Mouse (Mus musculus) heart, adult 2 months (tissue): ENCODE results near the gene 4930519G04Rik. TPM values are rescaled to one million over a fixed set of nuclear protein-coding genes. Genes with fewer than 3 reads are reported as not detected.

Experiments
- DNase-seq, 2 experiments: peaks; one replicate each; pipeline ENCODE4 v3.0.0; 2021
- H3K27ac ChIP-seq: fragments of 200-600 bp; 2 replicates; pipeline ENCODE4 v1.8.1; 2022
- H3K27me3 ChIP-seq: fragments of 200-500 bp; 2 replicates; pipeline ENCODE4 v1.6.1; 2012; ENCODE audit warnings: mild to moderate bottlenecking, low read length, inconsistent platforms, mixed read lengths; ENCODE audit not compliant: control insufficient read depth, insufficient read depth
- H3K36me3 ChIP-seq: fragments of 200-500 bp; 2 replicates; pipeline ENCODE4 v1.6.1; 2012; ENCODE audit warnings: low read length, inconsistent platforms; ENCODE audit not compliant: control insufficient read depth, insufficient read depth
- H3K4me1 ChIP-seq: fragments of 200-500 bp; 2 replicates; pipeline ENCODE4 v1.6.1; 2011; ENCODE audit warnings: low read length; ENCODE audit not compliant: control insufficient read depth, insufficient read depth
- H3K4me3 ChIP-seq: fragments of 200-600 bp; 2 replicates; pipeline ENCODE4 v1.8.1; 2022
- H3K79me2 ChIP-seq: fragments of 200-500 bp; replicated peaks from 2 replicates; pipeline ENCODE4 v1.6.1; 2012; ENCODE audit warnings: mild to moderate bottlenecking, inconsistent platforms, low read length, moderate library complexity, mixed read lengths; ENCODE audit not compliant: control insufficient read depth, insufficient read depth
- H3K9ac ChIP-seq: fragments of 200-500 bp; 2 replicates; pipeline ENCODE4 v1.6.1; 2012; ENCODE audit warnings: low read depth, mild to moderate bottlenecking, control low read depth, inconsistent platforms, low read length, mixed read lengths
- CTCF ChIP-seq: fragments of 200-600 bp; IDR thresholded peaks from 2 replicates; pipeline ENCODE4 v1.8.1; 2022; ENCODE audit warnings: antibody characterized with exemption, mild to moderate bottlenecking, moderate library complexity
- EP300 ChIP-seq: fragments of 200-500 bp; IDR thresholded peaks from 2 replicates; pipeline ENCODE4 v1.6.1; 2011; ENCODE audit warnings: low read depth, low read length, control low read depth; ENCODE audit not compliant: insufficient read depth
- POLR2A ChIP-seq: fragments of 200-500 bp; IDR thresholded peaks from 2 replicates; pipeline ENCODE4 v1.6.1; 2011; ENCODE audit warnings: mild to moderate bottlenecking, low read depth, low read length, control low read depth; ENCODE audit not compliant: insufficient read depth
- WGBS: fragments of 180-500 bp; shearing (Covaris S2); methylation state at CpG from one replicate; pipeline ENCODE4 v1.1.7; 2018; 5-methylcytosine and 5-hydroxymethylcytosine counted together
- intact Hi-C: fragments of 180-260 bp; cut with DNase I; formaldehyde crosslinking; loops from one replicate; pipeline ENCODE4 v1.15.1; 2025
- polyA plus RNA-seq: library from polyadenylated mRNA; depleted of rRNA; stranded (reverse); fragments of >200 nt; gene quantifications from 2 replicates; pipeline ENCODE4 v1.2.3, GENCODE M21; 2012
- total RNA-seq, 2 experiments: library from RNA; stranded (reverse); gene quantifications; 2 replicates each; pipeline ENCODE4 v1.2.3; 2021

Gene 4930519G04Rik
- total and polyA plus RNA-seq, 3 experiments: not detected

DNA sequence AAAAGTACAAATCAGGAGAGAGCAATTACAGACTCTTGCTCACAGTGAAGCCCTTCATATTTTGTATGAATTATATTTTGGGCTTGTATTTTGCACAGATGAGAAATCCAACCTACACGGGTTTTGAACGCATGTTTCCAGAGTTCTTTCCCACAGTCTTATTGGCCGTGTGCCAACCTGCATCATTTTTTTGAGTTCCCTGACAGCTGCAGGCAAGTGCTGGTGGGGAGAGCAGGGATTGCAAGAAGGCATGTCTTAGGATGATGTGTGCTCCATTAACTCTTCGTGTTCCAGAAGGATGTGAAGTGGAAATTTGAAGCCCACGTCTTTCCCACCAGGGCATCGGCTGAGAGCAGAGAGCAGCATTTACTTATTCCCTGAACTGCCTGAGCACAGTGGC is 36.9 kb upstream of the 4930519G04Rik start:
- 77% methylated on average over 6 of the region's 6 CpGs for WGBS
- Histone ChIP-seq H3K9ac (no peak overlapping the region), H3K36me3 (no peaks in the 10 kb centered on the region), H3K4me1 (no peaks in the 10 kb centered on the region), H3K4me3 (no peak overlapping the region), H3K79me2 (no peaks in the 10 kb centered on the region), H3K27ac (no peak overlapping the region), H3K27me3 (no peaks in the 10 kb centered on the region)
- TF ChIP-seq POLR2A (no peak), EP300 (no peak), CTCF (no peak)
- no peak for DNase-seq
- intact Hi-C loops: no loop called here

DNA sequence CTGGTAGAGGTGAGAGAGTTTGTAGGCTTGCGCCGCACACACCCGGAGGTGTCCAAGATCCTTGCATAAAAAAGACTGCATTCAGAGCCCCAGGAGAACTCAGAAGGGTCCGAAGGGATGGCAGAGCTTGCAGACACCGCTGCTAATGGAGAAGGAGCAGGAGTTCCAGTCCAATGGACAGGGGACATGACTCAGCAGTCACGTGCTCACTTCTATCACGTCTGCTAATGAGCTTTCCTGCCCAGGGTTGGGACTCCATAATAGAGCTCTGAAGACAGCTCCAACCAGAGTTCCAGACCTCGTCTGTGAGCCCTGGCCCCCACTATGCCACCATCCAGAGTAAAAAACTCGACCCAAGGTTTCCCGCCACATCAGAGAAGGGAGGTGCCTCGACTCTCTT is 35.3 kb upstream of the 4930519G04Rik start:
- Histone ChIP-seq H3K27me3 (no peaks in the 10 kb centered on the region), H3K36me3 (no peaks in the 10 kb centered on the region), H3K9ac (no peak overlapping the region), H3K4me3 (no peak overlapping the region), H3K4me1 (no peaks in the 10 kb centered on the region), H3K27ac (no peak overlapping the region), H3K79me2 (no peaks in the 10 kb centered on the region)
- TF ChIP-seq POLR2A (no peak), EP300 (no peak), CTCF (no peak)
- WGBS: 77% methylated on average over 11 of the region's 11 CpGs
- DNase-seq: no peak
- intact Hi-C loops: no loop called here

DNA sequence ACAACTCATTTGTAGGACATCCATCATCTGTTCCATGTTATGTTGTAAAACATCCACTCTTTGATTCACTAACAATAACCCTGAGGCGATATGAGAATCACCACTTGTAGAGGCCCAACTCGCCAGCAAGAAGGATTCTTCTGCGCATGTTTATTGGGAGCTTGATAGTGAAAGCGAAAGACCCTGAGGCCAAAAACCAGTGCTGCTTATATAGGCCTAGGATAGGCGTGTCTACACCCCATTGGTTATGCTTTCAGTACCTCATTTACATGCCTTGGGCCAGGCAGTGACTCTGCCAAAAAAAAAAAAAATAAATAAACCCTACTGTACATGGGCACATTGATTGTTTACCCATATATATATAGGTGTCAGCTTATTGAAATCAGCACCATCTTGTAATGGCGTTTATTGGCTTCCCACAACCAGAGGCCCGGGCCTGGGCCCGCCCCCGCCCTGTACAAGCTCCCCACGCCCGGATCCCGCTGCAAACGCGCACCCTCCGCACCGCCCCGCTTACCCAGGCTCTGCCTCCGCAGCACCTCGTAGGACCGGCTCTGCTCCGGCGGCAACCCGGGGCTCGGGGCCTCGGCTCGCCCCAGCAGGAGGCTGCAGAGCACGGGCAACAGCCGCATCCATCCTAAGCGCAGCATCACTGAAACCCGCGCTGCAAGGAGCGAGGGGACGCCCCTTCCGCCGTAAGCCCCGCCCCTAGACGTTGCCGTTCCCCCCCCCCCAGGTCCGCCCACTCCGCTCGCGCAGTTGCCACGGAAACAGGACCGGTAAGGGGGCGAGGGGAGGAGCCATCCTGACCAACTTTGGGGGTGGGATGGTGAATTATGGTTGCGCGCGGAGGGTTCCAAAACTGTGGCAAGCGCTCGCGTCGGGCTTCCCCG is 30.4 kb upstream of the 4930519G04Rik start, which contains the start of gene 1500011B03Rik:
1500011B03Rik (minus strand) TSS at position 673 of the 893 bp plus-strand sequence.
- Histone ChIP-seq H3K4me1 (no peaks in the 10 kb centered on the region), H3K27me3 (no peaks in the 10 kb centered on the region), H3K79me2 (no peaks in the 10 kb centered on the region), H3K36me3 (no peaks in the 10 kb centered on the region), H3K4me3 (peak within 1 kb of the TSS; percentile 53), H3K9ac (peak within 1 kb of the TSS; percentile 62), H3K27ac (no peak within 1 kb of the TSS)
- WGBS: 9% methylated on average over 53 of the region's 53 CpGs
- TF ChIP-seq EP300: no peak
- TF ChIP-seq CTCF: no peak
- TF ChIP-seq POLR2A: 0 out of 2 replicates have a peak, but pooled peaks have one; percentile 18
- DNase-seq: peak; percentile 66 to 77
- intact Hi-C loops: loop anchor here (5.0 kb wide), 1 partner anchor 74 kb away; the partner anchor contains the start of gene Oasl2

DNA sequence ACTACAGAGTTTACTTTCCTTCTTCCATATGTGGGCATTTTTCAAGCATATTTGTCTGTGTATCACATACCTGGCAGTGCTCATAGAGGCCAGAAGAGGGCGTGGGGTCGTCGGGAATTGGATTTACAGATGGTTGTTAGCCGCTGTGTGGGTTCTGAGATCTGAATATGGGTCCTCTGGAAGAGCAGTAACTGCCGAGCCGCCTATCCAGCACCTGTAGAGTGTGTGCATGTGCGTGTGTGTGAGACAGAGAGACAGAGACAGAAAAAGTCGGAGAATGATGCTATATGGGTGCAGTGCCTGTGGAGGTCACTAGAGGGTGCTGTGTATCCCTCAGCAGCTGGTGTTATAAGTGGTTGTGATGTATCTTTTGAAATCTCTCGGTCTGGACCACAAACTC is 29.3 kb upstream of the 4930519G04Rik start:
- Histone ChIP-seq H3K27me3 (no peaks in the 10 kb centered on the region), H3K27ac (no peak overlapping the region), H3K79me2 (no peaks in the 10 kb centered on the region), H3K4me3 (no peak overlapping the region), H3K36me3 (no peaks in the 10 kb centered on the region), H3K4me1 (no peaks in the 10 kb centered on the region), H3K9ac (no peak overlapping the region)
- peak; percentile 25 to 62 for DNase-seq
- intact Hi-C loops: loop anchor here (5.0 kb wide), 1 partner anchor 73 kb away; the partner anchor contains the start of gene Oasl2
- no peak for TF ChIP-seq POLR2A
- peak; percentile 85 for TF ChIP-seq CTCF
- no peak for TF ChIP-seq EP300
- WGBS: 14% methylated on average over 9 of the region's 9 CpGs

DNA sequence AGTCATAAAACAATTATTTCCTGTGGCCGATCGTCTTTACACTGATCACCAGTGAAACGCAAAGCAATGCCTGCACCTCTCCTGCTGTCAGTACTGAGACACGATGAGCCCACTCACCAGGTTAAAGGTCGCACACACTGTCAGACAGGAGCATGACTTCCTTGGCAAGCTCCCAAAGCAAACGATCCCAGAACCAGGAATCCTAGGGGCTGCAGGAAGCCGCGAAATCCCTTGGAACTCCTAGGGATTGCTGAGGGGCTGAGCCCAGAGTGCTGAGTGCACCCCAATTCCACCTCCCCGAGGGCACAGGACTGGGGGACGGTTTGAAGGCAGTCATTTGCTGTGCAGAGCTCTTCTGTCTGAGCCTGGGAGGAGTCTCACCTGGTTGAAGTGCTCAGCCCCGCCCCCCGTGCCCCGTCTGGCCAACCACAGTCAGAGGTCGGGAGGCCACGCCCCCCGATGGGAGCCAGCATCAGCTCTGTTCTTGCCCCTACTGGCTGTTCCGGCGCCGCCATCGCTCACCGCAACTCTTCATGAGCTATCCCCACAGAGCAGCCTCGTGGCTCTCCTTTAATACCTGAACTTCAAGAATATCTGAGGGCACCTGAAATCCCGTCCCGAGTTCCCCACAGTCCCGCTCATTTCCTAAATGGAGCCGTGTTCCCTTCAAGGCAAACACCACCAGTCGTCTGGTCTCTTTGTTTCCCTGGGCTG is 27.3 kb upstream of the 4930519G04Rik start:
- no peaks in the 10 kb centered on the region for H3K79me2 ChIP-seq
- H3K36me3 ChIP-seq: no peaks in the 10 kb centered on the region
- no peak overlapping the region for H3K9ac ChIP-seq
- intact Hi-C loops: no loop called here
- no peak overlapping the region for H3K27ac ChIP-seq
- 6% methylated on average over 27 of the region's 27 CpGs for WGBS
- TF ChIP-seq EP300 (no peak), CTCF (0 out of 2 replicates have a peak, but pooled peaks have one; percentile 12), POLR2A (no peak)
- no peaks in the 10 kb centered on the region for H3K27me3 ChIP-seq
- peak in 1 of 2 experiments; percentile 65 for DNase-seq
- no peaks in the 10 kb centered on the region for H3K4me1 ChIP-seq
- peak overlapping the region; percentile 19 for H3K4me3 ChIP-seq

DNA sequence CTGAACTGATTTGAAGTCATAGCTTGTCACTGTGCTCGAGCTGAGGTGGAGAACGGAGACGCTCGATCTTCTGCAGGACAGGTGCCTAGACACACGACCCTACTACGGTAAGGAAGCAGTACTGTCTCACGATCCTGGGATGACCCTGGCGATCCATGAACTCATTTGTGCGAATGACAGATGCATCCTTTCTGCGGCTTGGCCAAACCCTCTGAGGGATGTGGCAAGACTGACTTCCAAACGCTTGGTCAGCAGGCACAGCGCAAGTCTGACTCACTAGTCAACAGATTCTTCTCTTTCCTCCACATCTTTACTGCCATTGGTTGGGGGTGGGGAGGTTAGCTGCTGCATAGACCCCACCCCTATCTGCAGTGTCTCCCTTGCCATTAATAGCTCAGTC is 26.0 kb upstream of the 4930519G04Rik start:
- Histone ChIP-seq H3K4me3 (no peak overlapping the region), H3K27me3 (no peaks in the 10 kb centered on the region), H3K9ac (no peak overlapping the region), H3K4me1 (no peaks in the 10 kb centered on the region), H3K36me3 (no peaks in the 10 kb centered on the region), H3K27ac (no peak overlapping the region), H3K79me2 (no peaks in the 10 kb centered on the region)
- intact Hi-C loops: no loop called here
- DNase-seq: peak in 1 of 2 experiments; percentile 44
- TF ChIP-seq CTCF: no peak
- 0 out of 2 replicates have a peak, but pooled peaks have one; percentile 39 for TF ChIP-seq EP300
- TF ChIP-seq POLR2A: 0 out of 2 replicates have a peak, but pooled peaks have one; percentile 15
- 62% methylated on average over 12 of the region's 12 CpGs for whole genome bisulfite sequencing
